Mouse (Mus musculus) kidney, postnatal 0 days (tissue): ENCODE measurements around the gene Nr1h3. TPM values are rescaled to one million over a fixed set of nuclear protein-coding genes. Genes with fewer than 3 reads are reported as not detected.

ENCODE experiments used
- ATAC-seq: fragments of 200-750 bp; cut with Nextera tagmentation; replicated peaks from 2 replicates; pipeline ENCODE4 v1.8.0; 2017; ENCODE audit warnings: low read depth, moderate number of reproducible peaks, moderate TSS enrichment, moderate library complexity; ENCODE audit not compliant: low FRiP score
- DNase-seq: peaks from one replicate; pipeline ENCODE4 v3.0.0-alpha.2; 2016; ENCODE audit warnings: low spot score
- H3K27ac ChIP-seq: fragments of 300-500 bp; sonication (generic); 2 replicates; pipeline ENCODE4 v1.5.1; 2014; ENCODE audit warnings: mild to moderate bottlenecking
- H3K27me3 ChIP-seq: fragments of 300-500 bp; sonication (generic); 2 replicates; pipeline ENCODE4 v1.6.1; 2014; ENCODE audit warnings: low read length, mixed read lengths; ENCODE audit not compliant: insufficient read depth
- H3K36me3 ChIP-seq: fragments of 300-500 bp; sonication (generic); 2 replicates; pipeline ENCODE4 v1.6.1; 2014; ENCODE audit warnings: low read length, mixed read lengths; ENCODE audit not compliant: insufficient read depth
- H3K4me1 ChIP-seq: fragments of 300-500 bp; sonication (generic); replicated peaks from 2 replicates; pipeline ENCODE4 v1.6.1; 2014; ENCODE audit warnings: antibody characterized with exemption, low read length, mixed read lengths; ENCODE audit not compliant: insufficient read depth
- H3K4me2 ChIP-seq: fragments of 300-500 bp; sonication (generic); 2 replicates; pipeline ENCODE4 v1.6.1; 2014; ENCODE audit warnings: mild to moderate bottlenecking, low read length, moderate library complexity, mixed read lengths
- H3K4me3 ChIP-seq: fragments of 300-500 bp; sonication (generic); replicated peaks from 2 replicates; pipeline ENCODE4 v1.5.1; 2014; ENCODE audit warnings: low read depth, low read length
- H3K9ac ChIP-seq: fragments of 300-500 bp; sonication (generic); 2 replicates; pipeline ENCODE4 v1.6.1; 2014; ENCODE audit warnings: low read depth, low read length
- H3K9me3 ChIP-seq: fragments of 300-500 bp; sonication (generic); replicated peaks from 2 replicates; pipeline ENCODE4 v1.6.1; 2016; ENCODE audit warnings: low read length, inconsistent platforms, mixed read lengths
- CTCF ChIP-seq: IDR thresholded peaks from 2 replicates; pipeline ENCODE4 v1.5.1; 2016; ENCODE audit warnings: antibody characterized with exemption, low read depth, mild to moderate bottlenecking, moderate library complexity
- WGBS: fragments of 180-500 bp; shearing (Covaris S2); extraction: QIAGEN DNeasy Blood & Tissue Kit; methylation state at CpG from one replicate; pipeline ENCODE4 v1.1.7; 2014; 5-methylcytosine and 5-hydroxymethylcytosine counted together
- polyA plus RNA-seq: library from polyadenylated mRNA; unstranded; fragments of >200 nt; fragmentation: Nextera tagmentation; extraction: Ambion mirVana; gene quantifications from 2 replicates; pipeline ENCODE4 v1.2.1, GENCODE M21; 2015

Gene Nr1h3
- polyA plus RNA-seq, 1 experiment from 2014 or later: 4.1 TPM

GRCm38 (mm10) chr2:91152885-91153377 lies 49.7 kb downstream of the Nr1h3 start:
- Histone ChIP-seq H3K27me3 (no peaks in the 10 kb centered on the region), H3K9me3 (no peaks in the 10 kb centered on the region), H3K36me3 (peaks cover 5% of the 10 kb centered on the region), H3K4me3 (no peak overlapping the region), H3K4me1 (no peaks in the 10 kb centered on the region), H3K9ac (no peak overlapping the region), H3K4me2 (no peak overlapping the region), H3K27ac (no peak overlapping the region)
- no peak for DNase-seq
- ATAC-seq: no peak
- TF ChIP-seq CTCF: no peak
- WGBS: 85% methylated on average over 3 of the region's 3 CpGs

GRCm38 (mm10) chr2:91151331-91151730 lies 51.3 kb downstream of the Nr1h3 start:
- WGBS: 74% methylated on average over 1 of the region's 1 CpGs

GRCm38 (mm10) chr2:91148101-91148500 lies 54.5 kb downstream of the Nr1h3 start:
- Histone ChIP-seq H3K4me2 (no peak overlapping the region), H3K27me3 (no peaks in the 10 kb centered on the region), H3K4me1 (no peaks in the 10 kb centered on the region), H3K9me3 (no peaks in the 10 kb centered on the region), H3K36me3 (peaks cover 5% of the 10 kb centered on the region; the same call in 1 of the 2 replicates), H3K27ac (no peak overlapping the region), H3K9ac (no peak overlapping the region), H3K4me3 (no peak overlapping the region)
- ATAC-seq (no peak), DNase-seq (no peak)
- no peak for TF ChIP-seq CTCF

More at GRCm38 (mm10) chr2:91151331-91151730, 51.3 kb downstream of the Nr1h3 start:
- DNase-seq (no peak), ATAC-seq (no peak)
- Histone ChIP-seq H3K9me3 (no peaks in the 10 kb centered on the region), H3K4me3 (no peak overlapping the region), H3K9ac (no peak overlapping the region), H3K4me2 (no peak overlapping the region), H3K27me3 (no peaks in the 10 kb centered on the region), H3K4me1 (no peaks in the 10 kb centered on the region), H3K27ac (no peak overlapping the region), H3K36me3 (peaks cover 5% of the 10 kb centered on the region)
- TF ChIP-seq CTCF: no peak

GRCm38 (mm10) chr2:91143401-91143800 lies 59.2 kb downstream of the Nr1h3 start:
- Histone ChIP-seq H3K4me2 (no peak overlapping the region), H3K27me3 (no peaks in the 10 kb centered on the region), H3K36me3 (no peaks in the 10 kb centered on the region; the same call in none of the 2 replicates), H3K9me3 (no peaks in the 10 kb centered on the region), H3K9ac (no peak overlapping the region), H3K4me1 (no peaks in the 10 kb centered on the region), H3K27ac (no peak overlapping the region), H3K4me3 (no peak overlapping the region)
- DNase-seq (no peak), ATAC-seq (no peak)
- WGBS: 96% methylated on average over 11 of the region's 11 CpGs
- no peak for TF ChIP-seq CTCF

GRCm38 (mm10) chr2:91142920-91143319 lies 59.7 kb downstream of the Nr1h3 start:
- Histone ChIP-seq H3K4me1 (no peaks in the 10 kb centered on the region), H3K9ac (no peak overlapping the region), H3K9me3 (no peaks in the 10 kb centered on the region), H3K4me3 (no peak overlapping the region), H3K27me3 (no peaks in the 10 kb centered on the region), H3K27ac (no peak overlapping the region), H3K4me2 (no peak overlapping the region), H3K36me3 (no peaks in the 10 kb centered on the region; the same call in none of the 2 replicates)
- WGBS: 94% methylated on average over 6 of the region's 6 CpGs
- ATAC-seq (no peak), DNase-seq (no peak)
- no peak for TF ChIP-seq CTCF

- no peak overlapping the region for H3K9ac ChIP-seq
- no peak for DNase-seq
- no peak for TF ChIP-seq CTCF
- no peak overlapping the region for H3K4me2 ChIP-seq
- H3K4me1 ChIP-seq: no peaks in the 10 kb centered on the region
- ATAC-seq: no peak
- no peaks in the 10 kb centered on the region for H3K9me3 ChIP-seq
- 82% methylated on average over 8 of the region's 8 CpGs for WGBS
- no peak overlapping the region for H3K4me3 ChIP-seq
- no peaks in the 10 kb centered on the region; the same call in none of the 2 replicates for H3K36me3 ChIP-seq
- H3K27ac ChIP-seq: no peak overlapping the region
- no peaks in the 10 kb centered on the region for H3K27me3 ChIP-seq
Observed at GRCm38 (mm10) chr2:91139764-91140163, 62.9 kb downstream of the Nr1h3 start.

- 55% methylated on average over 5 of the region's 5 CpGs for WGBS
- H3K4me2 ChIP-seq: no peak overlapping the region
- no peaks in the 10 kb centered on the region for H3K9me3 ChIP-seq
- no peak overlapping the region for H3K27ac ChIP-seq
- H3K27me3 ChIP-seq: no peaks in the 10 kb centered on the region
- H3K4me1 ChIP-seq: no peaks in the 10 kb centered on the region
- H3K4me3 ChIP-seq: no peak overlapping the region
- DNase-seq (no peak), ATAC-seq (no peak)
- TF ChIP-seq CTCF: no peak
- no peaks in the 10 kb centered on the region; the same call in none of the 2 replicates for H3K36me3 ChIP-seq
- no peak overlapping the region for H3K9ac ChIP-seq
Observed at GRCm38 (mm10) chr2:91139311-91139710, 63.3 kb downstream of the Nr1h3 start.
